ENCODE assay signal across 8 mouse cellular contexts in the genomic region with DNA sequence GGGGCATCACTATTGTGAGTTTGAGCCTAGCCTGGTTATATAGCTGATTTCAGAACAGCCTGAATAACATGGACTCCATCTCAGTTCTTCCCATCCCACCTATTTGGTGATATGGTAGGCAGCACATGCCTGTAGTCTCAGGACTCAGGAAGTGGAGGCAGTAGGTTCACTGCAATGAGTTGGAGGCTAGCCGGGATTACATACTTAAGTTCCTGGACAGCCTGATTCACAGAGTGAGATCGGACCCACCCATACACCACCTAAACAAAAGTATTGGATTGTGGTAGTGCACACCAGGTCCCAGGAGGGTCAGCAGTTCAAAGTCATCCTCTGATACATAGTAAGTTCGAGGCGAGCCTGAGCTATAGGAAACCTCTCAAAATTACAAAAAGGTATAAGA. TPM values are rescaled to one million over a fixed set of nuclear protein-coding genes. Genes with fewer than 3 reads are reported as not detected.
DNase-seq lines count a peak whose midpoint lies in the region; ATAC-seq and TF ChIP-seq lines count a peak whose summit lies in the region.

No protein-coding gene starts in this region.

- H3K9me3 ChIP-seq in heart, embryonic 14.5 days (ENCODE audit: control insufficient read depth, low read length) = no peaks in the 10 kb centered on the region
- no peaks in the 10 kb centered on the region for H3K9me3 ChIP-seq in G1E (replicated peaks)
- H3K9me3 ChIP-seq in forebrain, embryonic 15.5 days = no peaks in the 10 kb centered on the region
- H3K9me3 ChIP-seq in liver, embryonic 16.5 days (replicated peaks; ENCODE audit: control insufficient read depth, low read length) = no peaks in the 10 kb centered on the region

- H3K4me2 ChIP-seq in heart, embryonic 14.5 days (ENCODE audit: low read length) = peak overlapping the region; percentile 90
- peak overlapping the region; percentile 86 for H3K4me2 ChIP-seq in forebrain, embryonic 15.5 days (replicated peaks)
- H3K4me2 ChIP-seq in liver, embryonic 16.5 days (ENCODE audit: low read depth, low read length) = peak overlapping the region; percentile 91

- no peak for DNase-seq in heart, adult 8-10 months (ENCODE audit: low spot score)
- no peak for DNase-seq in G1E (ENCODE audit: low spot score)
- no peak for DNase-seq in cerebellum, postnatal 14 days
- no peak for DNase-seq in layer of hippocampus, adult 18-20 months (ENCODE audit: low spot score in 2 of 2)

- no peak for TF ChIP-seq CTCF in G1E (IDR thresholded peaks at IDR 0.05; ENCODE audit: low read depth, low read length)

- peaks cover 56% of the 10 kb centered on the region for H3K36me3 ChIP-seq in heart, embryonic 14.5 days (ENCODE audit: control insufficient read depth, insufficient read depth, low read length)
- peaks cover 87% of the 10 kb centered on the region for H3K36me3 ChIP-seq in G1E (replicated peaks)
- peaks cover 21% of the 10 kb centered on the region for H3K36me3 ChIP-seq in forebrain, embryonic 15.5 days
- H3K36me3 ChIP-seq in liver, embryonic 16.5 days (ENCODE audit: control insufficient read depth, insufficient read depth) = peaks cover 22% of the 10 kb centered on the region

- H3K27me3 ChIP-seq in heart, embryonic 14.5 days (ENCODE audit: control insufficient read depth, insufficient read depth, low read length) = no peaks in the 10 kb centered on the region
- no peaks in the 10 kb centered on the region for H3K27me3 ChIP-seq in G1E (ENCODE audit: insufficient read depth, low read length)
- no peaks in the 10 kb centered on the region for H3K27me3 ChIP-seq in forebrain, embryonic 15.5 days
- no peaks in the 10 kb centered on the region for H3K27me3 ChIP-seq in liver, embryonic 16.5 days (ENCODE audit: control insufficient read depth, insufficient read depth, low read depth, low read length)

- H3K9ac ChIP-seq in heart, embryonic 14.5 days (ENCODE audit: low read length) = peak overlapping the region; percentile 90
- H3K9ac ChIP-seq in forebrain, embryonic 15.5 days (replicated peaks) = peak overlapping the region; percentile 66
- peak overlapping the region; percentile 74 for H3K9ac ChIP-seq in liver, embryonic 16.5 days (ENCODE audit: low read depth, low read length)

- WGBS in heart, embryonic 14.5 days = 8% methylated on average over 4 of the region's 4 CpGs
- 11% methylated on average over 4 of the region's 4 CpGs for WGBS in forebrain, embryonic 15.5 days
- WGBS in liver, embryonic 16.5 days (ENCODE audit: insufficient replicate concordance) = 4% methylated on average over 4 of the region's 4 CpGs

- H3K4me1 ChIP-seq in heart, embryonic 14.5 days (ENCODE audit: control insufficient read depth in 2 of 2, insufficient read depth in 2 of 2, low read length in 2 of 2) = peaks cover 0 to 12% of the 10 kb centered on the region in 2 experiments; a peak in 2 of 4 replicates
- H3K4me1 ChIP-seq in G1E (ENCODE audit: insufficient read depth, low read depth, low read length) = peaks cover 42% of the 10 kb centered on the region
- H3K4me1 ChIP-seq in forebrain, embryonic 15.5 days = peaks cover 20% of the 10 kb centered on the region
- H3K4me1 ChIP-seq in liver, embryonic 16.5 days (ENCODE audit: control insufficient read depth, low read depth, low read length) = peaks cover 18% of the 10 kb centered on the region

- H3K27ac ChIP-seq in heart, embryonic 14.5 days (replicated peaks in 1 of 2; ENCODE audit: control insufficient read depth in 1 of 2, insufficient read depth in 1 of 2, low read depth in 2 of 2, low read length in 2 of 2) = peak overlapping the region in 1 of 2 experiments; percentile 46; a peak in 2 of 4 replicates
- H3K27ac ChIP-seq in forebrain, embryonic 15.5 days (replicated peaks) = no peak overlapping the region
- H3K27ac ChIP-seq in liver, embryonic 16.5 days (ENCODE audit: low read length) = peak overlapping the region; percentile 39

- peak overlapping the region; percentile 68 to 85 for H3K4me3 ChIP-seq in heart, embryonic 14.5 days (ENCODE audit: control insufficient read depth in 1 of 2, insufficient read depth in 1 of 2, low read depth in 1 of 2, low read length in 2 of 2)
- H3K4me3 ChIP-seq in G1E (ENCODE audit: low read depth, low read length) = peak overlapping the region; percentile 100
- H3K4me3 ChIP-seq in forebrain, embryonic 15.5 days = peak overlapping the region; percentile 57
- peak overlapping the region; percentile 81 for H3K4me3 ChIP-seq in liver, embryonic 16.5 days (ENCODE audit: low read depth, low read length)

- no peak for ATAC-seq in heart, embryonic 14.5 days (ENCODE audit: insufficient number of reproducible peaks, insufficient read depth, low FRiP score, low read depth)
- peak; percentile 9; the same call in 1 of the 2 replicates for ATAC-seq in G1E (ENCODE audit: extremely low read depth, insufficient number of reproducible peaks, low FRiP score, poor library complexity, severe bottlenecking)
- 0 out of 2 replicates have a peak, but pooled peaks have one; percentile 1 for ATAC-seq in forebrain, embryonic 15.5 days (replicated peaks)
- no peak for ATAC-seq in liver, embryonic 16.5 days (ENCODE audit: low read depth)
- no peak for ATAC-seq in CD4-positive, CD25-positive, alpha-beta regulatory T cell, adult 4 months

RNA-seq across cellular contexts. Expression of a gene that starts 0.3 kb away (rescaled TPM):
- polyA plus RNA-seq in heart, embryonic 14.5 days (2014; fragmentation: Nextera tagmentation; extraction: Ambion mirVana) = 0.12 and 0.49 TPM in 2 replicates
- total RNA-seq in heart, adult 8-10 months (2022) = under 1 TPM in 1 of 4 experiments, not detected in 3; 0.38 TPM
- total RNA-seq in G1E (2014; fragmentation: Nextera tagmentation) (0.98 and 2.2 TPM in 2 replicates), G1E (2017) (0.33 and 1.0 TPM in 2 replicates)
- 0.61 and 1.2 TPM in 2 replicates for polyA plus RNA-seq in G1E (2012)
- polyA plus RNA-seq in forebrain, embryonic 15.5 days (2015; fragmentation: Nextera tagmentation; extraction: Ambion mirVana) = 1.3 TPM in 2 replicates
- 0.18 and 0.20 TPM in 2 replicates for polyA plus RNA-seq in liver, embryonic 16.5 days (2015; fragmentation: Nextera tagmentation; extraction: Ambion mirVana)
- 1 to 10 TPM; 1.6 to 2.9 TPM for total RNA-seq in layer of hippocampus, adult 18-20 months (2021)
- under 1 TPM in 1 of 2 experiments, not detected in 1; 0.75 TPM for polyA plus RNA-seq in CD4-positive, CD25-positive, alpha-beta regulatory T cell, adult 4 months (2017; shearing (Covaris generic))

RNA-seq across cellular contexts. Expression of a gene that starts 0.8 kb away (rescaled TPM):
- 45.1 and 50.8 TPM in 2 replicates for polyA plus RNA-seq in heart, embryonic 14.5 days (2014; fragmentation: Nextera tagmentation; extraction: Ambion mirVana)
- total RNA-seq in heart, adult 8-10 months (2022) = 10 to 100 TPM; 36.4 to 53.0 (median 41.0) TPM
- total RNA-seq in G1E (2014; fragmentation: Nextera tagmentation) = 52.4 and 58.5 TPM in 2 replicates
- total RNA-seq in G1E (2017) = 54.3 and 56.1 TPM in 2 replicates
- 30.6 and 31.0 TPM in 2 replicates for polyA plus RNA-seq in G1E (2012)
- polyA plus RNA-seq in forebrain, embryonic 15.5 days (2015; fragmentation: Nextera tagmentation; extraction: Ambion mirVana) = 52.2 and 58.9 TPM in 2 replicates
- polyA plus RNA-seq in liver, embryonic 16.5 days (2015; fragmentation: Nextera tagmentation; extraction: Ambion mirVana) = 26.5 and 26.6 TPM in 2 replicates
- total RNA-seq in layer of hippocampus, adult 18-20 months (2021) = 10 to 100 TPM; 54.0 to 65.5 TPM
- polyA plus RNA-seq in CD4-positive, CD25-positive, alpha-beta regulatory T cell, adult 4 months (2017; shearing (Covaris generic)) = 10 to 100 TPM; 13.9 to 16.5 TPM

RNA-seq across cellular contexts. Expression of a gene that starts 5.7 kb away (rescaled TPM):
- 1.1 TPM in 1 of 2 replicates, not detected in the other for polyA plus RNA-seq in heart, embryonic 14.5 days (2014; fragmentation: Nextera tagmentation; extraction: Ambion mirVana)
- total RNA-seq in heart, adult 8-10 months (2022) = not detected
- not detected in 2 replicates for total RNA-seq in G1E (2014; fragmentation: Nextera tagmentation)
- not detected in 2 replicates for total RNA-seq in G1E (2017)
- polyA plus RNA-seq in G1E (2012) = 4.0 and 4.5 TPM in 2 replicates
- 0.37 and 2.2 TPM in 2 replicates for polyA plus RNA-seq in forebrain, embryonic 15.5 days (2015; fragmentation: Nextera tagmentation; extraction: Ambion mirVana)
- polyA plus RNA-seq in liver, embryonic 16.5 days (2015; fragmentation: Nextera tagmentation; extraction: Ambion mirVana) = 0.43 TPM in 1 of 2 replicates, not detected in the other
- total RNA-seq in layer of hippocampus, adult 18-20 months (2021) = not detected
- polyA plus RNA-seq in CD4-positive, CD25-positive, alpha-beta regulatory T cell, adult 4 months (2017; shearing (Covaris generic)) = 1 to 10 TPM in 1 of 2 experiments, not detected in 1; 1.4 TPM

RNA-seq across cellular contexts. Expression of a gene that starts 19.2 kb away (rescaled TPM):
- 1.3 and 1.4 TPM in 2 replicates for polyA plus RNA-seq in heart, embryonic 14.5 days (2014; fragmentation: Nextera tagmentation; extraction: Ambion mirVana)
- total RNA-seq in heart, adult 8-10 months (2022) = 1 to 10 TPM in 1 of 4 experiments, under 1 TPM in 3; 0.26 to 1.6 (median 0.36) TPM
- total RNA-seq in G1E (2014; fragmentation: Nextera tagmentation) = 95.6 and 162 TPM in 2 replicates
- total RNA-seq in G1E (2017) = 2.1 and 2.8 TPM in 2 replicates
- 382 and 444 TPM in 2 replicates for polyA plus RNA-seq in G1E (2012)
- 1.0 and 1.3 TPM in 2 replicates for polyA plus RNA-seq in forebrain, embryonic 15.5 days (2015; fragmentation: Nextera tagmentation; extraction: Ambion mirVana)
- 0.85 and 1.6 TPM in 2 replicates for polyA plus RNA-seq in liver, embryonic 16.5 days (2015; fragmentation: Nextera tagmentation; extraction: Ambion mirVana)
- 1 to 10 TPM; 2.2 to 2.7 TPM for total RNA-seq in layer of hippocampus, adult 18-20 months (2021)
- 1 to 10 TPM in 1 of 2 experiments, under 1 TPM in 1; 0.20 to 2.9 TPM for polyA plus RNA-seq in CD4-positive, CD25-positive, alpha-beta regulatory T cell, adult 4 months (2017; shearing (Covaris generic))

RNA-seq across cellular contexts. Expression of a gene that starts 19.2 kb away (rescaled TPM):
- polyA plus RNA-seq in heart, embryonic 14.5 days (2014; fragmentation: Nextera tagmentation; extraction: Ambion mirVana) = 43.9 and 44.9 TPM in 2 replicates
- total RNA-seq in heart, adult 8-10 months (2022) = 10 to 100 TPM; 25.7 to 26.2 (median 26.0) TPM
- total RNA-seq in G1E (2014; fragmentation: Nextera tagmentation) (35.1 and 72.2 TPM in 2 replicates), G1E (2017) (18.5 and 19.6 TPM in 2 replicates)
- polyA plus RNA-seq in G1E (2012) = 0.62 and 0.92 TPM in 2 replicates
- 36.8 and 42.0 TPM in 2 replicates for polyA plus RNA-seq in forebrain, embryonic 15.5 days (2015; fragmentation: Nextera tagmentation; extraction: Ambion mirVana)
- polyA plus RNA-seq in liver, embryonic 16.5 days (2015; fragmentation: Nextera tagmentation; extraction: Ambion mirVana) = 17.6 and 19.8 TPM in 2 replicates
- 10 to 100 TPM; 32.9 TPM for total RNA-seq in layer of hippocampus, adult 18-20 months (2021)
- polyA plus RNA-seq in CD4-positive, CD25-positive, alpha-beta regulatory T cell, adult 4 months (2017; shearing (Covaris generic)) = 10 to 100 TPM; 18.5 to 21.1 TPM

Comparison
In these comparisons a context has a peak if more than half of its experiments do, and no peak if none do; other contexts are left out.
1. ATAC-seq: peak in G1E (single experiment) and forebrain, embryonic 15.5 days (single experiment); none in heart, embryonic 14.5 days (single experiment), liver, embryonic 16.5 days (single experiment) and CD4-positive, CD25-positive, alpha-beta regulatory T cell, adult 4 months (single experiment).
2. Peak in every context shown above with its lines, with median percentiles within 50 percentile points of each other: H3K4me2 ChIP-seq, H3K4me3 ChIP-seq and H3K9ac ChIP-seq.